Mouse (Mus musculus): ENCODE results near the gene Prm3.

DNA sequence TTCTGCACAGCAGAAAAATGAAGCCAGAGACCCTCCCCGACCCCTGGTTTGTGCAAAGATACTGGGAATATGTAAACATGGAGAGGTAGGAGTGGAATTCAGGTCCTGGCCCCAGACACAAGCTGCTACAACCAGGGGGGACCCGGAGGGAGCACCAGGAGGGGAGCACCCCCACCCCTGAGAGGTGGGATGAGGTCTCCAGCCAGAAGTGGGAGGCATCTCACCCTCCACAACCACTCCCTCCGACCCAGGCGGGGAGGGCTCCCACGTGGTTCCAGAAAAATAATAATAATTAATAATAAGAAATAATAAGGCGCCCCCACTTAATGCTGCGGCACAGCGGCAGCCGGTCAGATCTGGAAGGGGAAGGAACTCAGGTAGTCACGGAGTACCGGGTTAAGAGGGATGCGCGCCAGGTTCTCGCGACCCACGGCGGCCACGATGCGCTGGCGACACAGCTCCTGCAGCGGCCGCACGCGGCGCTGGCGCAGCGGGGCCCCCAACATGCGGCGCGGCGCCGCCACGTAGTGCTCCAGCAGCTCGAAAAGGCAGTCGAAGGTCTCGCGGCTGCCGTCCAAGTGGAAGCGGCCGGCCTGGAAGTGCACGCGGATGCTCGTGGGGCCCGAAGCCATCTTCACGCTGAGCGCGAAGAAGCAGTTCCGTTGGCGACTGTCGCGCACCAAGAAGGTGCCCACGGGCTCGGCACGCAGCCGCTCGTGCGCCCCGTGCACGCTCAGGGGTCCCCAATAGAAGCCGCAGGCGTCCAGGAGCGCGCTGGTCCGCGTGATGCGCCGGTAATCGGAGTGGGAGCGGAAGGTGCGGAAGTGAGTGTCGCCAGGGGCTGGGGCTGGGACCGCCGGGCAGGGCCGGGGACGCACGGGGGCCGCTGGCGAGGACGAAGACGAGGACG is 6.6 kb downstream of the Prm3 start:
- TF ChIP-seq CTCF (conservative IDR thresholded peaks at IDR 0.05; ENCODE audit: insufficient read depth, insufficient read length, low read depth, low read length): no peak
- no peak for TF ChIP-seq POLR2A (IDR thresholded peaks at IDR 0.05; ENCODE audit: low read depth, low read length)

Data from kidney, adult 2 months (tissue).